Mouse (Mus musculus) lung, postnatal 0 days (tissue): ENCODE data around the gene Schip1. TPM values are rescaled to one million over a fixed set of nuclear protein-coding genes. Genes with fewer than 3 reads are reported as not detected.

Experiments used
- ATAC-seq: fragments of 200-750 bp; cut with Nextera tagmentation; 2 replicates; pipeline ENCODE4 v1.8.0; 2017; ENCODE audit warnings: moderate library complexity
- DNase-seq: peaks from one replicate; pipeline ENCODE4 v3.0.0-alpha.2; 2016; ENCODE audit warnings: low spot score
- H3K27ac ChIP-seq: fragments of 300-500 bp; sonication (generic); 2 replicates; pipeline ENCODE4 v1.5.1; 2014; ENCODE audit warnings: antibody characterized with exemption, mild to moderate bottlenecking, low read length, mixed read lengths
- H3K27me3 ChIP-seq: fragments of 300-500 bp; sonication (generic); replicated peaks from 2 replicates; pipeline ENCODE4 v1.6.1; 2014; ENCODE audit warnings: low read length, mixed read lengths; ENCODE audit not compliant: insufficient read depth
- H3K36me3 ChIP-seq: fragments of 300-500 bp; sonication (generic); 2 replicates; pipeline ENCODE4 v1.6.1; 2014; ENCODE audit warnings: low read length, mixed read lengths; ENCODE audit not compliant: insufficient read depth
- H3K4me1 ChIP-seq: fragments of 300-500 bp; sonication (generic); 2 replicates; pipeline ENCODE4 v1.6.1; 2014; ENCODE audit warnings: antibody characterized with exemption, low read depth, low read length, mixed read lengths; ENCODE audit not compliant: insufficient read depth
- H3K4me2 ChIP-seq: fragments of 300-500 bp; sonication (generic); replicated peaks from 2 replicates; pipeline ENCODE4 v1.6.1; 2014; ENCODE audit warnings: low read depth, mild to moderate bottlenecking, low read length, moderate library complexity, mixed read lengths
- H3K4me3 ChIP-seq: fragments of 300-500 bp; sonication (generic); 2 replicates; pipeline ENCODE4 v1.5.1; 2014; ENCODE audit warnings: low read depth, low read length
- H3K9ac ChIP-seq: fragments of 300-500 bp; sonication (generic); replicated peaks from 2 replicates; pipeline ENCODE4 v1.6.1; 2014; ENCODE audit warnings: low read depth, mild to moderate bottlenecking
- H3K9me3 ChIP-seq: fragments of 300-500 bp; sonication (generic); 2 replicates; pipeline ENCODE4 v1.6.1; 2016; ENCODE audit warnings: low read length, mixed read lengths
- CTCF ChIP-seq: IDR thresholded peaks from 2 replicates; pipeline ENCODE4 v1.5.1; 2016; ENCODE audit warnings: antibody characterized with exemption, mild to moderate bottlenecking
- EP300 ChIP-seq: IDR thresholded peaks from 2 replicates; pipeline ENCODE4 v1.6.1; 2016; ENCODE audit warnings: antibody characterized with exemption, mild to moderate bottlenecking, control low read depth
- WGBS: fragments of 180-500 bp; shearing (Covaris S2); extraction: QIAGEN DNeasy Blood & Tissue Kit; methylation state at CpG from one replicate; pipeline ENCODE4 v1.1.7; 2014; 5-methylcytosine and 5-hydroxymethylcytosine counted together
- polyA plus RNA-seq: library from polyadenylated mRNA; unstranded; fragments of >200 nt; fragmentation: Nextera tagmentation; extraction: Ambion mirVana; gene quantifications from 2 replicates; pipeline ENCODE4 v1.2.1, GENCODE M21; 2015

Schip1 gene
- polyA plus RNA-seq, 1 experiment from 2014 or later = 52.2 TPM

- Histone ChIP-seq H3K4me2 (no peak overlapping the region), H3K27me3 (no peaks in the 10 kb centered on the region), H3K4me3 (no peak overlapping the region), H3K9ac (no peak overlapping the region), H3K36me3 (no peaks in the 10 kb centered on the region), H3K4me1 (no peaks in the 10 kb centered on the region), H3K9me3 (no peaks in the 10 kb centered on the region), H3K27ac (no peak overlapping the region)
- WGBS = 96% methylated on average over 4 of the region's 4 CpGs
- DNase-seq (no peak), ATAC-seq (no peak)
- no peak for TF ChIP-seq CTCF
- no peak for TF ChIP-seq EP300
Observed at GRCm38 (mm10) chr3:68596938-68597337, 532.3 kb downstream of the Schip1 start.

- no peak overlapping the region for H3K4me2 ChIP-seq
- no peak overlapping the region for H3K9ac ChIP-seq
- no peaks in the 10 kb centered on the region for H3K4me1 ChIP-seq
- no peak overlapping the region for H3K27ac ChIP-seq
- TF ChIP-seq CTCF = no peak
- TF ChIP-seq EP300 = no peak
- WGBS = 66% methylated on average over 9 of the region's 9 CpGs
- H3K27me3 ChIP-seq = no peaks in the 10 kb centered on the region
- H3K4me3 ChIP-seq = no peak overlapping the region
- H3K9me3 ChIP-seq = no peaks in the 10 kb centered on the region
- DNase-seq (peak; percentile 39), ATAC-seq (peak; percentile 46)
- no peaks in the 10 kb centered on the region for H3K36me3 ChIP-seq
Observed at GRCm38 (mm10) chr3:68602891-68603290, 538.3 kb downstream of the Schip1 start.

GRCm38 (mm10) chr3:68604467-68604866 lies 539.9 kb downstream of the Schip1 start:
- no peak for TF ChIP-seq CTCF
- no peak for TF ChIP-seq EP300
- Histone ChIP-seq H3K4me1 (no peaks in the 10 kb centered on the region), H3K27ac (no peak overlapping the region), H3K27me3 (no peaks in the 10 kb centered on the region), H3K9ac (no peak overlapping the region), H3K4me2 (no peak overlapping the region), H3K4me3 (no peak overlapping the region), H3K36me3 (no peaks in the 10 kb centered on the region), H3K9me3 (no peaks in the 10 kb centered on the region)
- no peak for DNase-seq
- ATAC-seq = no peak
- WGBS = 71% methylated on average over 10 of the region's 10 CpGs

- TF ChIP-seq CTCF = no peak
- WGBS = 91% methylated on average over 10 of the region's 10 CpGs
- no peak overlapping the region for H3K9ac ChIP-seq
- H3K27ac ChIP-seq = no peak overlapping the region
- H3K27me3 ChIP-seq = no peaks in the 10 kb centered on the region
- no peak overlapping the region for H3K4me3 ChIP-seq
- H3K9me3 ChIP-seq = no peaks in the 10 kb centered on the region
- DNase-seq = no peak
- no peaks in the 10 kb centered on the region; the same call in 1 of the 2 replicates for H3K4me1 ChIP-seq
- H3K4me2 ChIP-seq = no peak overlapping the region
- no peaks in the 10 kb centered on the region for H3K36me3 ChIP-seq
- ATAC-seq = no peak
Observed at GRCm38 (mm10) chr3:68604962-68605361, 540.4 kb downstream of the Schip1 start.

- Histone ChIP-seq H3K36me3 (no peaks in the 10 kb centered on the region), H3K4me2 (no peak overlapping the region), H3K4me3 (no peak overlapping the region), H3K27me3 (no peaks in the 10 kb centered on the region), H3K27ac (no peak overlapping the region), H3K9ac (no peak overlapping the region), H3K4me1 (no peaks in the 10 kb centered on the region; the same call in 1 of the 2 replicates), H3K9me3 (no peaks in the 10 kb centered on the region)
- ATAC-seq = peak; percentile 66
- WGBS = 62% methylated on average over 7 of the region's 7 CpGs
- TF ChIP-seq EP300 (peak; percentile 22; the same call in 1 of the 2 replicates), CTCF (no peak)
- DNase-seq = peak; percentile 48
Observed at GRCm38 (mm10) chr3:68605942-68606603, 541.5 kb downstream of the Schip1 start.

- TF ChIP-seq CTCF = no peak
- no peak for TF ChIP-seq EP300
- H3K4me3 ChIP-seq = no peak overlapping the region
- no peaks in the 10 kb centered on the region for H3K9me3 ChIP-seq
- H3K36me3 ChIP-seq = no peaks in the 10 kb centered on the region
- H3K27me3 ChIP-seq = no peaks in the 10 kb centered on the region
- no peak overlapping the region for H3K27ac ChIP-seq
- ATAC-seq (no peak), DNase-seq (no peak)
- no peak overlapping the region for H3K4me2 ChIP-seq
- no peaks in the 10 kb centered on the region; the same call in 1 of the 2 replicates for H3K4me1 ChIP-seq
- WGBS = 93% methylated on average over 8 of the region's 8 CpGs
- no peak overlapping the region for H3K9ac ChIP-seq
Observed at GRCm38 (mm10) chr3:68606730-68607129, 542.1 kb downstream of the Schip1 start.
